Mouse (Mus musculus) ES-Bruce4 (cell line): ENCODE data around the gene Mpp2. TPM values are rescaled to one million over a fixed set of nuclear protein-coding genes. Genes with fewer than 3 reads are reported as not detected.
A peak's percentile ranks its signal among the peaks of the same experiment; 100 is the strongest.

Source experiments
- H3K27ac ChIP-seq: 2 replicates; pipeline ENCODE4 v1.5.1; 2012; ENCODE audit warnings: low read length, inconsistent platforms; ENCODE audit not compliant: insufficient read depth
- H3K27me3 ChIP-seq: 2 replicates; pipeline ENCODE4 v1.6.1; 2012; ENCODE audit warnings: mild to moderate bottlenecking, low read length, inconsistent platforms; ENCODE audit not compliant: control insufficient read depth, poor library complexity, insufficient read depth, severe bottlenecking
- H3K36me3 ChIP-seq: 2 replicates; pipeline ENCODE4 v1.6.1; 2012; ENCODE audit warnings: inconsistent platforms, mild to moderate bottlenecking, low read length, moderate library complexity; ENCODE audit not compliant: control insufficient read depth, poor library complexity, insufficient read depth, severe bottlenecking
- H3K4me1 ChIP-seq: one replicate; pipeline ENCODE4 v1.8.1; 2011; ENCODE audit warnings: low read length; ENCODE audit not compliant: control insufficient read depth, insufficient read depth
- H3K4me3 ChIP-seq: 2 replicates; pipeline ENCODE4 v1.5.1; 2011; ENCODE audit warnings: low read depth, mild to moderate bottlenecking, low read length
- H3K9ac ChIP-seq: 2 replicates; pipeline ENCODE4 v1.6.1; 2012; ENCODE audit warnings: low read depth, mild to moderate bottlenecking, inconsistent platforms; ENCODE audit not compliant: poor library complexity, severe bottlenecking
- H3K9me3 ChIP-seq: replicated peaks from 2 replicates; pipeline ENCODE4 v1.6.1; 2012; ENCODE audit warnings: mild to moderate bottlenecking, low read length, inconsistent platforms; ENCODE audit not compliant: control insufficient read depth, poor library complexity, insufficient read depth, severe bottlenecking
- CTCF ChIP-seq: IDR thresholded peaks from one replicate; pipeline ENCODE4 v1.8.1; 2011; ENCODE audit warnings: low read depth, low read length
- EP300 ChIP-seq: IDR thresholded peaks from 2 replicates; pipeline ENCODE4 v1.6.1; 2011; ENCODE audit warnings: low read depth, low read length; ENCODE audit not compliant: insufficient read depth
- POLR2A ChIP-seq: IDR thresholded peaks from one replicate; pipeline ENCODE4 v1.8.1; 2011; ENCODE audit warnings: low read length; ENCODE audit not compliant: insufficient read depth
- polyA plus RNA-seq: library from polyadenylated mRNA; stranded (reverse); fragments of >200 nt; gene quantifications from 2 replicates; pipeline ENCODE4 v1.2.4, GENCODE M21; 2011; ENCODE audit warnings: low read depth; ENCODE audit not compliant: missing spikeins, insufficient read depth, insufficient read length

The Mpp2 gene
- polyA plus RNA-seq, 1 experiment, result 3.6 TPM

DNA sequence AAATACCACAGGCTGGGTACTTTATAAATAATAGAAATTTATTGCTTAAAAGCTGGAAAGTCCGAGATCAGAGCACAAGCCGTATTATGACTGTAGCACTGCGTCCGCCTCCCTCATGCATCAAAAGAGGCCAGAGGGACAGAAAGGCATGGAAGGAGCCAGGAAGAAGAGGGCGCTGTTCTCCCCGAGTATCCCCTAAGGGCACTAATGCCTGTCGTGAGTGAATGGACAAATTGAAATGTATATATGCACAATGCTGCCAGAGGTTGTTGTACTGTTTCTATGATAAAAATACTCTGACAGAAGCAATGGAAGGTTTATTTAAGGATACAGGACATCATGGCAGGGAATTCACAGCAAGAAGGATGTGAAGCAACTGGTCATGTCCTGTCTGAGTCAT lies 58.3 kb downstream of the Mpp2 start:
- no peak overlapping the region for H3K9ac ChIP-seq
- no peaks in the 10 kb centered on the region for H3K9me3 ChIP-seq
- H3K36me3 ChIP-seq, result no peaks in the 10 kb centered on the region
- no peak overlapping the region for H3K27ac ChIP-seq
- H3K4me1 ChIP-seq, result peaks cover 7% of the 10 kb centered on the region
- TF ChIP-seq CTCF (peak; percentile 29), POLR2A (no peak)
- H3K27me3 ChIP-seq, result no peaks in the 10 kb centered on the region; the same call in 1 of the 2 replicates
- H3K4me3 ChIP-seq, result no peak overlapping the region

DNA sequence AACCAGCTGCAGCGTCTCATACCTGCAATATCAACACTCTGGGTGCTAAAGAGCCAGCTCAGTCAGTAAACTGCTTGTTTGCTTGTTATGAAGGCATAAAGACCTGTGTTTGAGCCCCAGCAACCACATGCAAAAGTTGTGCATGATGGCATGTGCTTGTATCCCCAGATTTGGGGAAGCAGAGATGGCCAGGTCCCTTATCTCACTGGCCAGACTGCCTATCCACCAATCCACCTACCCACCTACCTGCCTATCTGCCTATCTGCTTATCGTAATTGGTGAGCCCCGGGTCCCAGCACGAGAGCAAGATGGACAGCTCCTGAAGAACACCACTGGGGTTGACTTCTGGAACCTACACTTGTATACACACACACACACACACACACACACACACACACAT lies 59.0 kb downstream of the Mpp2 start:
- no peaks in the 10 kb centered on the region; the same call in 1 of the 2 replicates for H3K27me3 ChIP-seq
- H3K36me3 ChIP-seq, result no peaks in the 10 kb centered on the region
- no peak overlapping the region for H3K27ac ChIP-seq
- H3K4me3 ChIP-seq, result no peak overlapping the region
- TF ChIP-seq CTCF (no peak), EP300 (no peak), POLR2A (no peak)
- no peaks in the 10 kb centered on the region for H3K9me3 ChIP-seq
- peaks cover 7% of the 10 kb centered on the region for H3K4me1 ChIP-seq
- H3K9ac ChIP-seq, result no peak overlapping the region

DNA sequence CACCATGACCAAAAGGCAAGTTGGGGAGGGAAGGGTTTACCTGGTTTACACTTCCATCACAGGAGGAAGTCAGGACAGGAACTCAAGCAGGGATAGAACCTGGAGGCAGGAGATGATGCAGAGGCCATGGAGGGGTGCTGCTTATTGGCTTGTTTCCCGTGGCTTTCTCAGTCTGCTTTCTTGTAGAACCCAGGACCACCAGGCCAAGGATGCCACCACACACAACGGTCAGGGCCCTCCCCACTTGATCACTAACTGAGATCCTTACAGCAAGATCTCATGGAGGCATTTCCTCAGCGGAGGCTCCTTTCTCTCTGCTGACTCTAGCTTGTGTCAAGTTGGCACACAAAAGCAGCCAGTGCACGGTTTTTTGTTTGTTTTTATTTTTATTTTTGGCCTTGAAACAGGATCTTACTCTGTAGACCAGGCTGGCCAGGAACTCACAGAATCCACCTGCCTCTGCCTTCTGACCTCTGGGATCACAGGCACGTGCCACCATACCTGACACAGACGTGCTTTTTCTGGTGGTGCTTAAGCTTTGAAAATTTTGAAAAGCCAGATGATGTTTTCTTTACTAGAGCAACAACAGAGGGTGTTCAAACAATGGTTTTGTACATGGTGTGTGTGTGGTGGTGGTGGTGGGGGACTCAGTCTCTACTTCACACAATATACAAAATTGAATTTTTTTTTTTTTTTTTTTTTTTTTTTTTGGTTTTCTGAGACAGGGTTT lies 60.1 kb downstream of the Mpp2 start, which contains the start of gene Mpp3:
Gene Mpp3 (minus strand): TSS at position 375 of the 730 bp plus-strand sequence.
- Histone ChIP-seq H3K27ac (no peak within 1 kb of the TSS), H3K4me3 (peak within 1 kb of the TSS; percentile 80), H3K9me3 (no peaks in the 10 kb centered on the region), H3K4me1 (peaks cover 7% of the 10 kb centered on the region), H3K36me3 (no peaks in the 10 kb centered on the region), H3K9ac (no peak within 1 kb of the TSS), H3K27me3 (no peaks in the 10 kb centered on the region; the same call in 1 of the 2 replicates)
- TF ChIP-seq EP300 (no peak), POLR2A (no peak), CTCF (no peak)

DNA sequence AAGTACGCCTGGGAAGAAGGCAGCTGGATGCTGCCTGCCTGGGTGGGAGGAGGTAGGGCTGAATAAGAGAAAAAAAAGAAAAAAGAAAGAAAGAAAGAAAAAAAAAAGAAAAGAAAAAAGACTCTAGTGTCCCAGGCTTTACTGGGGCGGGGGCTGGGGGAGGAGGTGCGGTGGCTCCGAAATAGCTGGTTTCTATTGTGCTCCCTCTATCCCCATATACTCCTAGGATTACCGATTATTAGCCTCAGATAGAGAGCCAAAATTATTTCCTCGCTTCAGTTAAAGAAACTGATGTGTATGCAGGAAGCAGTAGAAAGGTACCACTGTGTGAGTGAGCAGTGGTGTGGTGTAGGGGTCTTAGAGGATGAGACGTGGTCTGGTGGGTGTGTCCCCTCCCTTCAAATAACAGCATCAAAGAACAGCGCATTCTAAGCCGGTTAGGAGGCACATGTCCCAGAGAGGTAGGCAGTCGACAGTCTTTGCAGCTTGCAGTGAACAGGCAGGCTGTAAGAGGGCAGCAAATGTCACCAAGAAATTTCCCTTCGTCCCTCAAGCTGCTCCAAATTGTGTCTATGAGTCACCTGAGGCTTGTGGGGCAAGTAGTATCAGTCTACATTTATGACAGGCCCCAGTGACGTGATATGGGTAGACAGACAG lies 60.8 kb downstream of the Mpp2 start:
- H3K9me3 ChIP-seq, result no peaks in the 10 kb centered on the region

DNA sequence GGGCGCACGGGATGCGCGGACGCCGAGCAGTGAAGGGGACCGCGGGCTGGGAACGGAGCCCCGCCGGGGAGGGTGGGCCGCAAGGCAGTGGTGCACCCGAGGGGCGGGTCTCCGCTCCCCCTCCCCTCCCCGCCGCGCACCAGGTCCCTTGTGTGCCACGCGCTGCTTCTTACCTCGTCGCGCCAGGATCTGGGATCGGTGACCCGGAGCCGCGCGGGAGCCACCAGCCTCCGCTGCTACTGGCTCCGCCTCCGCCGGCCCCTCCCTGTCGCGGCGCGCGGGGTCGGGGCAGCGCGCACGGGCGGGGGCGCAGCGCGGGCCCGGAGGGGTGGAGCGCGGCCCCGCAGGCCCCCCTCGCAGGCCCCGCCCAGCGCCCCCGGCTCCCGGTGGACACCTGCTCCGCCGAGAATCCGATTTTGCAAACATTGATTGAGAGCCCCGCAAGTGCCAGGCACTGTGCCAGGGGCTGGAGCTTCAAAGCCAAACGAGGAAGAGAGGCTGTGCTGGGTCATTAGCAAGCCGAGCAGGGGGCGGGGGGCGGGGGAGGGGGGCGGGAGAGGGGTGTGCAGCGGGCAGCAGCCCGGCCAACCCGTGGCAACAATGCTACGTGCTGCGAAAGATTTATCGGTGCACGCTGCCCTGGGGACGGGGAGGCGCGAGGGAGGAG lies 61.5 kb downstream of the Mpp2 start:
- H3K9me3 ChIP-seq, result no peaks in the 10 kb centered on the region
- peak overlapping the region; percentile 74 for H3K9ac ChIP-seq
- no peaks in the 10 kb centered on the region; the same call in 1 of the 2 replicates for H3K27me3 ChIP-seq
- H3K4me1 ChIP-seq, result peaks cover 7% of the 10 kb centered on the region
- peak overlapping the region; percentile 80 for H3K4me3 ChIP-seq
- no peak overlapping the region for H3K27ac ChIP-seq
- TF ChIP-seq POLR2A (no peak), CTCF (no peak), EP300 (no peak)
- H3K36me3 ChIP-seq, result no peaks in the 10 kb centered on the region

More for the DNA sequence above, 60.8 kb downstream of the Mpp2 start:
- Histone ChIP-seq H3K4me1 (peaks cover 7% of the 10 kb centered on the region), H3K27me3 (no peaks in the 10 kb centered on the region; the same call in 1 of the 2 replicates), H3K27ac (no peak overlapping the region), H3K36me3 (no peaks in the 10 kb centered on the region), H3K4me3 (peak overlapping the region; percentile 80), H3K9ac (peak overlapping the region; percentile 74)
- no peak for TF ChIP-seq CTCF
- no peak for TF ChIP-seq POLR2A
- no peak for TF ChIP-seq EP300
